Mouse (Mus musculus) neural tube, embryonic 11.5 days (tissue): ENCODE measurements around the gene 2310039H08Rik. TPM values are rescaled to one million over a fixed set of nuclear protein-coding genes. Genes with fewer than 3 reads are reported as not detected.
A peak's percentile ranks its signal among the peaks of the same experiment; 100 is the strongest.

ENCODE experiments used
- ATAC-seq: fragments of 200-750 bp; cut with Nextera tagmentation; 2 replicates; pipeline ENCODE4 v1.8.0; 2017; ENCODE audit warnings: moderate number of reproducible peaks, mild to moderate bottlenecking, moderate TSS enrichment, moderate library complexity; ENCODE audit not compliant: insufficient read depth, low FRiP score, low TSS enrichment
- DNase-seq: peaks from one replicate; pipeline ENCODE4 v3.0.0-alpha.2; 2015; ENCODE audit warnings: low spot score
- H3K27ac ChIP-seq: fragments of 300-500 bp; sonication (generic); 2 replicates; pipeline ENCODE4 v1.5.1; 2014; ENCODE audit warnings: low read depth, mild to moderate bottlenecking, low read length
- H3K27me3 ChIP-seq: fragments of 300-500 bp; sonication (generic); 2 replicates; pipeline ENCODE4 v1.6.1; 2014; ENCODE audit warnings: mild to moderate bottlenecking, low read length, mixed read lengths; ENCODE audit not compliant: control insufficient read depth, insufficient read depth
- H3K36me3 ChIP-seq: fragments of 300-500 bp; sonication (generic); 2 replicates; pipeline ENCODE4 v1.6.1; 2014; ENCODE audit warnings: mild to moderate bottlenecking, low read length, moderate library complexity, mixed read lengths; ENCODE audit not compliant: control insufficient read depth, insufficient read depth
- H3K4me1 ChIP-seq: fragments of 300-500 bp; sonication (generic); 2 replicates; pipeline ENCODE4 v1.6.1; 2014; ENCODE audit warnings: low read length, mixed read lengths; ENCODE audit not compliant: control insufficient read depth, insufficient read depth
- H3K4me2 ChIP-seq: fragments of 300-500 bp; sonication (generic); 2 replicates; pipeline ENCODE4 v1.6.1; 2014; ENCODE audit warnings: low read depth, mild to moderate bottlenecking, moderate library complexity
- H3K4me3 ChIP-seq: fragments of 300-500 bp; sonication (generic); 2 replicates; pipeline ENCODE4 v1.5.1; 2014; ENCODE audit warnings: low read depth, low read length
- H3K9ac ChIP-seq: fragments of 300-500 bp; sonication (generic); 2 replicates; pipeline ENCODE4 v1.6.1; 2014; ENCODE audit warnings: mild to moderate bottlenecking, low read length
- H3K9me3 ChIP-seq: fragments of 300-500 bp; sonication (generic); 2 replicates; pipeline ENCODE4 v1.6.1; 2016; ENCODE audit warnings: low read length; ENCODE audit not compliant: control insufficient read depth
- WGBS: fragments of 180-500 bp; shearing (Covaris S2); extraction: QIAGEN DNeasy Blood & Tissue Kit; methylation state at CpG from one replicate; pipeline ENCODE4 v1.1.7; 2014; 5-methylcytosine and 5-hydroxymethylcytosine counted together
- polyA plus RNA-seq: library from polyadenylated mRNA; unstranded; fragments of >200 nt; fragmentation: Nextera tagmentation; extraction: Ambion mirVana; gene quantifications from 2 replicates; pipeline ENCODE4 v1.2.1, GENCODE M21; 2014

The 2310039H08Rik gene
- polyA plus RNA-seq, 1 experiment from 2014 or later, result 47.8 TPM

DNA sequence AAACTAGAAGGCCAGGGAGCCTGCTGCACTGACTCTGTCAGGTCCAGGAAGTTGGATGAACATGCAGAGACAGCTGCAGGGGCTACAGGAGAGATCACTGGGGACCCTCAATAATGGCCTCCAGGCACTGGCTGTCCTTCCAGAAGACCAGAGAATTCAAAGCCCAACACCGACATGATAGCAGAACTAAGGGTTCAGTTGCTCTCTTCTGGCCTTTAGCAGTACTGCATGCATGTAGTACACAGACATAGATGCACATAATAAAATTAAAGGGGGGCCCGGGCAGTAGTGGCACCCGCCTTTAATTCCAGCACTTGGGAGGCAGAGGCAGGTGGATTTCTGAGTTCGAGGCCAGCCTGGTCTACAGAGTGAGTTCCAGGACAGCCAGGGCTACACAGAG lies 1.4 kb upstream of the 2310039H08Rik start:
- no peak for DNase-seq
- H3K9ac ChIP-seq, result no peak overlapping the region
- 92% methylated on average over 4 of the region's 4 CpGs for WGBS

DNA sequence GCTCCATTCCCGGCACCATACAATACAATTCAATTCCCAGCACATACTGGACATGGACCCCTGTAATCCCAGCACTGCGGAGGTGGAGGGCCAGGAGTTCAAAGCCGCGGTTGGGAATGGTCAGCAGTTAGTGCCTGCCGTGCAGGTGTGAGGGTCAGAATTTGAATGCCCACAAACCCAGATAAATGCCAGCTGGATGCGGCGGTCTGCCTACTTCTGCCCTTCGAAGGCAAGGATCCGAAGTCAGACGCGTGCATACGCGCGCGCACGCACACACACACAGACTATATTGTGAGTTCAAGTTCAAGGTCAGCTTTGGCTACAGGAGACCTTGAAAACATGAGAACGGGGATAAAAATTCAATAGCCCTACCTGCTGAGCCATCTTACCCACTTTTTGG lies 819 bp upstream of the 2310039H08Rik start:
- H3K4me2 ChIP-seq, result peak overlapping the region; percentile 85
- peaks cover 13% of the 10 kb centered on the region for H3K4me1 ChIP-seq
- H3K4me3 ChIP-seq, result peak overlapping the region; percentile 84
- ATAC-seq (no peak), DNase-seq (no peak)
- no peaks in the 10 kb centered on the region for H3K9me3 ChIP-seq
- peaks cover 8% of the 10 kb centered on the region for H3K36me3 ChIP-seq
- WGBS, result 68% methylated on average over 17 of the region's 17 CpGs
- H3K27me3 ChIP-seq, result no peaks in the 10 kb centered on the region
- H3K27ac ChIP-seq, result no peak overlapping the region
- H3K9ac ChIP-seq, result peak overlapping the region; percentile 84

More for the DNA sequence above, 1.4 kb upstream of the 2310039H08Rik start:
- Histone ChIP-seq H3K4me1 (peaks cover 13% of the 10 kb centered on the region), H3K27ac (no peak overlapping the region), H3K4me2 (no peak overlapping the region), H3K9me3 (no peaks in the 10 kb centered on the region), H3K27me3 (no peaks in the 10 kb centered on the region), H3K4me3 (no peak overlapping the region), H3K36me3 (peaks cover 4% of the 10 kb centered on the region)
- no peak for ATAC-seq

DNA sequence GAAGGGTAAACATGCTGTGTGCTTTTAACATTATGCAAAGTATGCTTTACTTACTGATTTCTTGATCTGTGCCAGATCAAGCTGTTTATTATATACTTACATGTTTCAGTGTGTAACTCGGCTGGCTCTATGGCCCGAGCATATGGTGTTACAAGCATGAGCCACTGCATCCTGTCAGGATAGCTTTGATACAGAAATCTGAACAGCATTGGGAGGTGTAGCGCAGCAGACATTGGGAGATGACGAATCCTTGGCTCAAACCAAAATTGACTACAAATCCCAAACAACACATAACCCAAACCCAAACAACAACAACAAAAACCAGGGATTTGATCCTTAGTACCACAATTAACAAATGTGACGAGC lies 414 bp upstream of the 2310039H08Rik start:
- 11% methylated on average over 5 of the region's 5 CpGs for WGBS
- no peaks in the 10 kb centered on the region for H3K9me3 ChIP-seq
- H3K27me3 ChIP-seq, result no peaks in the 10 kb centered on the region
- H3K4me2 ChIP-seq, result peak overlapping the region; percentile 85
- DNase-seq, result no peak
- peaks cover 8% of the 10 kb centered on the region for H3K36me3 ChIP-seq
- 0 out of 2 replicates have a peak overlapping the region, but pooled peaks have one; percentile 11 for H3K27ac ChIP-seq
- H3K4me3 ChIP-seq, result peak overlapping the region; percentile 84
- peaks cover 13% of the 10 kb centered on the region for H3K4me1 ChIP-seq
- H3K9ac ChIP-seq, result peak overlapping the region; percentile 84
- no peak for ATAC-seq

DNA sequence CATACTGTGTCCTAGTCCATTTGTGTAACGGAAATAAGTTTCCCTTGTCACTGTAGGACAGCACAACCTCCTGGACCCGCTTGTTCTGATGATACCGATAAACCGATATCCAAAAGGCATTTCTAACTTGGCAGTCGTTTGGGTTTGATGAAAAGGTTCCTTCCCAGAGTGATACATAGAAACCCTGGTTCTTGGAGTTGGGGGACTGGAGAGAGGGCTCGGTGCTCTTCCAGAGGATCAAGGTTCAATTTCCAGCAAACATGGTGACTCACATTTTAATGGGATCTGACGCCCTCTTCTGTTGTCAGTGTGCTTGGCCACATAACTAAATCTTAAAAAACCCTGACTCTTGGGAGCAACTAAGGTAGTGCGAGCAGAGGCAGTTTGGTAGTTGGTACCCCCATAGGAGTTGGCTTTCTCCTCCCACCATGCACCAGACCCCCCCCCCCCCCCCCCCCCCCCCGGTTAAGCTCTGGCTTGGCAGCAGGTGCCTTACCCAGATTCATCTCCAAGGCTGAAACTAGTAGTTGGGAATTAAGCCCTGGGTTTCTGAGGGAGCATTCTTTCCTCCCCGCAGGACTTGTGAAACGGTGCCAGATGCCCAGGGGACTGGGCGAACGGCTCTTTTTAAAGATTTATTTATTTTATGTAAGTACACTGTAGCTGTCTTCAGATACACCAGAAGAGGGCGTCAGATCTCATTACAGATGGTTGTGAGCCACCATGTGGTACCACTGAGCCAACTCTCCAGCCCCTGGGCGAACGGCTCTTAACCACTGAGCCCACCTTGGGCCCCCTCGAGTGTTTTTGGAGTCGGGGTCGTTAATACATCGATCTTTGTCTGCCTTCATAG lies 1.1 kb downstream of the 2310039H08Rik start:
- H3K36me3 ChIP-seq, result peaks cover 20% of the 10 kb centered on the region
- H3K27me3 ChIP-seq, result no peaks in the 10 kb centered on the region
- ATAC-seq (0 out of 2 replicates have a peak, but pooled peaks have one; percentile 27), DNase-seq (peak; percentile 41)
- peak overlapping the region; percentile 84 for H3K4me3 ChIP-seq
- whole genome bisulfite sequencing, result 10% methylated on average over 19 of the region's 20 CpGs
- H3K4me1 ChIP-seq, result peaks cover 13% of the 10 kb centered on the region
- H3K27ac ChIP-seq, result no peak overlapping the region
- peak overlapping the region; percentile 85 for H3K4me2 ChIP-seq
- H3K9ac ChIP-seq, result peak overlapping the region; percentile 84
- no peaks in the 10 kb centered on the region for H3K9me3 ChIP-seq

DNA sequence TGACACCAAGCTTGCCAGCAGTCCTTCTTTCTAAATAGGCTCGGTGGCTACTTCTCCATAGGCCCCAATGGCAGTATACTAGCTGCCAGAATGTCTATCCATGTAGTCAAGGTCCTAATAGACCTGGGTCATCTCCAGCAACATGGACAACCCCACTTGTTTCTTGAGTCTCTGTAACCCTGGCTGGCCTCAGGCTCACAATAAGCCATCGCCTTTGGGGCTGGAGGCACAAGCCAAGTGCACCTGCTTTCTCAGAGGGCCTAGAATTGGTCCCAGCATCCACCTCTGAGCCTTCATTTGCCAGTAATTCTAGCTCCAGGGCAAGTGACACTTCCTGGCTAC lies 1.7 kb downstream of the 2310039H08Rik start:
- no peaks in the 10 kb centered on the region for H3K27me3 ChIP-seq
- H3K4me2 ChIP-seq, result peak overlapping the region; percentile 85; the same call in 1 of the 2 replicates
- H3K9me3 ChIP-seq, result no peaks in the 10 kb centered on the region
- H3K27ac ChIP-seq, result no peak overlapping the region
- H3K36me3 ChIP-seq, result peaks cover 22% of the 10 kb centered on the region
- DNase-seq (no peak), ATAC-seq (no peak)
- no peak overlapping the region for H3K4me3 ChIP-seq
- H3K9ac ChIP-seq, result no peak overlapping the region
- 57% methylated on average over 2 of the region's 2 CpGs for WGBS
- peaks cover 13% of the 10 kb centered on the region for H3K4me1 ChIP-seq

DNA sequence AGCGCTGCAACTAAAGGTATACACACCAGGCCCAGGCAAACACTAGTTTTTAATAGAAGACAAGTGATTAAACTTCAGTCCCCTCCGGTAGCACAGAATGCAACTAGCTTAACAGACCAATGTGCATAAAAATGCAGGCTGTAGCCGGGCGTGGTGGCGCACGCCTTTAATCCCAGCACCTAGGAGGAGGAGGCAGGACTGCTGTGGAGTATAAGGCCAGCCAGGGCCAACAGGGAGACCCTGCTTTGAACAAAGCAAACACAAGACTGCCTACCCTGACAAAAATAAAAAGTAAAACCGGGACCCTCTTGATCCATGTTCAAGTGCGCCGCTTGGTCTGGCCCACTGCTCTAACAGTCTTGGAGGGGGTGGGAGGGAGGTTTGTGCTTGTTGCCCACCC lies 2.6 kb downstream of the 2310039H08Rik start:
- 95% methylated on average over 9 of the region's 9 CpGs for WGBS
- Histone ChIP-seq H3K9me3 (no peaks in the 10 kb centered on the region), H3K27me3 (no peaks in the 10 kb centered on the region), H3K4me3 (no peak overlapping the region), H3K36me3 (peaks cover 30% of the 10 kb centered on the region), H3K27ac (no peak overlapping the region), H3K4me2 (no peak overlapping the region), H3K4me1 (peaks cover 13% of the 10 kb centered on the region), H3K9ac (no peak overlapping the region)
- no peak for DNase-seq
- ATAC-seq, result no peak

DNA sequence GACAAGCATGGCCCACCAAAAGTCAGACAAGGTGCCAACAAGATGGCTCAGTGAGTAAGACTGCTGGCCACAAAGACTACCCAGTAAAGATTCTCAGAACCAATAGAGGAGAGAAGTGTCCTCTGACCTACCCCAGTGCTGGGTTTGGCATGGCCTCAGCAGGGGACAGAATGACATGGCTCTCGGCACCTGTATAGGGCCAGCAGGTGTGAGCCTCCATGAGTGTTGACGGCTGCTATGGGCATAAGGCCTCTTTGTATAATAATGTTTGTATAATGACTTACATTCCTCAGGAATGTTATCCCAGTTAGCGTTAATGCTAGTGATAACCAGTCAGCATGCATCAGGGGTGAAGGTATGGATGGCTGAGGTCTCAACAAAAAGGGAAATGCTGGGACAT lies 3.7 kb downstream of the 2310039H08Rik start:
- Histone ChIP-seq H3K9ac (no peak overlapping the region), H3K9me3 (no peaks in the 10 kb centered on the region), H3K4me3 (no peak overlapping the region), H3K27ac (no peak overlapping the region), H3K4me2 (no peak overlapping the region), H3K4me1 (peaks cover 13% of the 10 kb centered on the region), H3K36me3 (peaks cover 34% of the 10 kb centered on the region), H3K27me3 (no peaks in the 10 kb centered on the region)
- ATAC-seq, result no peak
- DNase-seq, result no peak
- WGBS, result 90% methylated on average over 3 of the region's 3 CpGs

DNA sequence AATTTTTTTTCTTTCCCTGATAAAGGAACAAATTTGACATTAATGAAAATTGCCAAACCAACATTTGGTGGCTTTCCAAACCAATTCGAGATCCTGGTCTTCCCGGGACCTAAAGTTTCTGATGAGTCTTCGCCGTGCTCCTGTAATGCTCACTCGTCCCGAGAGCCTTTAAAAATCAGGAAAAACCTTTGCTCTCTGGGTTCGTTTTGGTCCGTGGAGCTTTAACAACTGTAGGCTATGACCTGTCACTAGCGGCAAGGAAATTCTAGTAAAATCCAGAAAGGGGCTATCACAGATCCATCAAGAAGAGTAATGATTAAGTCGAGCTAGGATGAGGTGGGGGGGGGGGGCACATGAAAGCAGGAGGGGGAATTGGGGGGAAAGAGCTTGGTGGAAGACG lies 9.4 kb downstream of the 2310039H08Rik start:
- Histone ChIP-seq H3K4me2 (peak overlapping the region; percentile 52), H3K9me3 (no peaks in the 10 kb centered on the region), H3K27ac (peak overlapping the region; percentile 76), H3K4me3 (peak overlapping the region; percentile 75), H3K36me3 (peaks cover 26% of the 10 kb centered on the region), H3K27me3 (no peaks in the 10 kb centered on the region), H3K9ac (peak overlapping the region; percentile 81), H3K4me1 (no peaks in the 10 kb centered on the region)
- WGBS, result 6% methylated on average over 11 of the region's 11 CpGs
- ATAC-seq, result no peak
- no peak for DNase-seq
